Mouse (Mus musculus): ENCODE data around the gene Taf5. TPM values are rescaled to one million over a fixed set of nuclear protein-coding genes. Genes with fewer than 3 reads are reported as not detected.

The Taf5 gene
- 0.86 TPM in 2 replicates for polyA plus RNA-seq (2012)

GRCm38 (mm10) chr19:47067096-47067882, at the start of gene Taf5:
Taf5 (plus strand) TSS chr19:47067746.
- Histone ChIP-seq H3K9me3 (ENCODE audit: control insufficient read depth, low read length) (no peaks in the 10 kb centered on the region), H3K4me1 (ENCODE audit: control insufficient read depth) (peaks cover 24% of the 10 kb centered on the region), H3K27me3 (ENCODE audit: control insufficient read depth) (no peaks in the 10 kb centered on the region), H3K4me3 (replicated peaks) (peak within 1 kb of the TSS; percentile 95), H3K36me3 (ENCODE audit: control insufficient read depth) (peaks cover 38% of the 10 kb centered on the region)
- TF ChIP-seq TAL1 (IDR thresholded peaks at IDR 0.05; ENCODE audit: low read length), result no peak
- TF ChIP-seq GATA1 (IDR thresholded peaks at IDR 0.05; ENCODE audit: low read length), result no peak

DNA sequence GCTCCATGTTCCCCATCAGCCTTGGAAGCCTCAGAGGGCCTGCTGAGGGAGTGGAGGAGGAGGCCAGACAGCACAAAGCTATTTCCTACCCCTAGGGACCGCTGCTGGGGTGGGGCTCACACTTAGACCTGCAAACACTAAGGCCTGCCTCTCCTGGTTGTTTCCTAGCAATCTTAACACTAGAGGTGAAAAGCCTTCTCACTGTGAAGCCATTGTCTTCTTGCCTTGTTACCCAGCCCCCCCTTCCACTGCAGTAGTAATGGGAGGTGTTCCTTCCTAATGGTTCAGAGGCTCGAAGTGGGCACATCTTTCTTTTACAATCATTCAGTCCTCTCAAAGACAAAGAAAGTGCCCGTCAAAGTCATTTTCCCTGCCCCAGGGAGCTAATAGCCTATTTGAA, 49.7 kb upstream of the Taf5 start:
- H3K9me3 ChIP-seq (ENCODE audit: control insufficient read depth, low read length), result peaks cover 12% of the 10 kb centered on the region; the same call in 1 of the 2 replicates

DNA sequence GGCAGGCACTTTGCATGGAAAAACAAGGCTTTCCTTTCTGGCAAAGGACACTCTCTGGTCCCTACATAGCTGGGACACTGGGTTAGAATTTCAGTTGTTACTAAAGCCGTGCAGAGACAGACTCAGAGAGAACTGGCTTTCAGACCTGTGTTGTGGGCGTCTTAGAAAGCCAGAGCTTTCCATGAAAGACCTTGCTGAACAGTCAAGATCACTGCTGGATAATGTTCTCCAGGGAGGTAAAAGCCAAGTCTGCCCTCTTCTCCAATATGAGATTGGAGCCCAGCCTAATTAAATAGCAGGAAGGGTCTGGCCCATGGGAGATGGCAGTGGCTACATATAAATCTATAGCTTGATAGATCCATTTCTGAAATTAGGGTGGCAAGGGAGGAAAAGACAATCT, 49.2 kb upstream of the Taf5 start:
- Histone ChIP-seq H3K4me3 (replicated peaks) (no peak overlapping the region), H3K4me1 (ENCODE audit: control insufficient read depth) (peaks cover 12% of the 10 kb centered on the region), H3K36me3 (ENCODE audit: control insufficient read depth) (no peaks in the 10 kb centered on the region), H3K27me3 (ENCODE audit: control insufficient read depth) (peaks cover 68% of the 10 kb centered on the region), H3K9me3 (ENCODE audit: control insufficient read depth, low read length) (peaks cover 12% of the 10 kb centered on the region; the same call in 1 of the 2 replicates)
- TF ChIP-seq GATA1 (IDR thresholded peaks at IDR 0.05; ENCODE audit: low read length) (no peak), TAL1 (IDR thresholded peaks at IDR 0.05; ENCODE audit: low read length) (no peak)

More for the DNA sequence above, 49.7 kb upstream of the Taf5 start:
- H3K27me3 ChIP-seq (ENCODE audit: control insufficient read depth), result peaks cover 73% of the 10 kb centered on the region
- H3K4me3 ChIP-seq (replicated peaks), result no peak overlapping the region
- H3K36me3 ChIP-seq (ENCODE audit: control insufficient read depth), result no peaks in the 10 kb centered on the region
- TF ChIP-seq TAL1 (IDR thresholded peaks at IDR 0.05; ENCODE audit: low read length), result no peak
- TF ChIP-seq GATA1 (IDR thresholded peaks at IDR 0.05; ENCODE audit: low read length), result no peak
- H3K4me1 ChIP-seq (ENCODE audit: control insufficient read depth), result peaks cover 12% of the 10 kb centered on the region

GRCm38 (mm10) chr19:47019326-47019725, 48.2 kb upstream of the Taf5 start:
- Histone ChIP-seq H3K4me3 (replicated peaks) (no peak overlapping the region), H3K4me1 (ENCODE audit: control insufficient read depth) (peaks cover 12% of the 10 kb centered on the region), H3K27me3 (ENCODE audit: control insufficient read depth) (peaks cover 60% of the 10 kb centered on the region), H3K36me3 (ENCODE audit: control insufficient read depth) (no peaks in the 10 kb centered on the region), H3K9me3 (ENCODE audit: control insufficient read depth, low read length) (peaks cover 12% of the 10 kb centered on the region; the same call in 1 of the 2 replicates)
- no peak for TF ChIP-seq TAL1 (IDR thresholded peaks at IDR 0.05; ENCODE audit: low read length)
- TF ChIP-seq GATA1 (IDR thresholded peaks at IDR 0.05; ENCODE audit: low read length), result no peak

DNA sequence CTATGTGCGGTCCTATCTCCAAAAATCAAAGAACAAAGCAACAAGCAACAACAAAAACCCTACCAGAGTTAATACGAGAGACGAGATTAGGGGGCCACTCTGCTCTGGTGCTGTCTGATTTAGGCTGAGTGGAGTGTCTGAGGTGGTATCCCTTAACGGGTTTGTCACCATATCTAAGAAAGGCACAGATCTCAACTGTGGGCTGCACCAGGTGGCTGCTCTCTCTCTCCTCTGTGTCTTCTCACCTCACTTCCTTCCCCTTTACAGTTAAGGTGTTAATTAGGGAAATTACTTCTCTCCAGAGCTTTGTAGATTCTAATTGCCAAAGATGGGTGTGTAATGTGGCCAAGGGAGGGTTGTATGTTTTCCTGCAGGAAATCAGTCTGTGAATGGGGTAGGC, 44.8 kb upstream of the Taf5 start:
- Histone ChIP-seq H3K4me3 (replicated peaks) (no peak overlapping the region), H3K36me3 (ENCODE audit: control insufficient read depth) (no peaks in the 10 kb centered on the region), H3K4me1 (ENCODE audit: control insufficient read depth) (no peaks in the 10 kb centered on the region), H3K27me3 (ENCODE audit: control insufficient read depth) (peaks cover 26% of the 10 kb centered on the region), H3K9me3 (ENCODE audit: control insufficient read depth, low read length) (no peaks in the 10 kb centered on the region)
- TF ChIP-seq GATA1 (IDR thresholded peaks at IDR 0.05; ENCODE audit: low read length) (no peak), TAL1 (IDR thresholded peaks at IDR 0.05; ENCODE audit: low read length) (no peak)

DNA sequence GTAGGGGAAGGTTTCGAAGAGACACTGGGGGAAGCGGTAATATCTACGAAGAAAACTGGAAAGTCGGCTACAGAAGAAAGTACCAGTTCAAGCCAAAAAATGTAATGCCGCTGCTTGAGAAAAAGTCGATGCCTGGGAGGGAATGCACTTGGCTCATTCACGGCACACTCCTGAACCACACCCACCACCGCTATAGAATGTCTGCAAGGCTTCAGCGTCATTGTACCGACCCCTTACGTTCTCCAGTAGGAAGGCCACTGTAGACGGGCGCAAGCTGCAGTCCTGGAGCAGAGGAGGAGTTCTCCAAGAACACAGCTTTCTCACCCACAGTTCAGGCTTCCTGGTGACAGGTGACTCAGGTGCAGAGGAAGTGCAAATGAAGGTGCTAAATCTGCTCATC, 44.0 kb upstream of the Taf5 start:
- TF ChIP-seq GATA1 (IDR thresholded peaks at IDR 0.05; ENCODE audit: low read length) (no peak), TAL1 (IDR thresholded peaks at IDR 0.05; ENCODE audit: low read length) (no peak)
- Histone ChIP-seq H3K4me1 (ENCODE audit: control insufficient read depth) (no peaks in the 10 kb centered on the region), H3K9me3 (ENCODE audit: control insufficient read depth, low read length) (no peaks in the 10 kb centered on the region), H3K27me3 (ENCODE audit: control insufficient read depth) (peaks cover 18% of the 10 kb centered on the region), H3K4me3 (replicated peaks) (no peak overlapping the region), H3K36me3 (ENCODE audit: control insufficient read depth) (no peaks in the 10 kb centered on the region)

GRCm38 (mm10) chr19:47024954-47025353, 42.6 kb upstream of the Taf5 start:
- TF ChIP-seq TAL1 (IDR thresholded peaks at IDR 0.05; ENCODE audit: low read length) (no peak), GATA1 (IDR thresholded peaks at IDR 0.05; ENCODE audit: low read length) (no peak)
- Histone ChIP-seq H3K36me3 (ENCODE audit: control insufficient read depth) (no peaks in the 10 kb centered on the region), H3K4me1 (ENCODE audit: control insufficient read depth) (no peaks in the 10 kb centered on the region), H3K4me3 (replicated peaks) (no peak overlapping the region), H3K27me3 (ENCODE audit: control insufficient read depth) (peaks cover 5% of the 10 kb centered on the region; the same call in 1 of the 2 replicates), H3K9me3 (ENCODE audit: control insufficient read depth, low read length) (no peaks in the 10 kb centered on the region)

GRCm38 (mm10) chr19:47026513-47026912, 41.0 kb upstream of the Taf5 start:
- Histone ChIP-seq H3K36me3 (ENCODE audit: control insufficient read depth) (no peaks in the 10 kb centered on the region), H3K9me3 (ENCODE audit: control insufficient read depth, low read length) (no peaks in the 10 kb centered on the region), H3K4me1 (ENCODE audit: control insufficient read depth) (no peaks in the 10 kb centered on the region), H3K4me3 (replicated peaks) (no peak overlapping the region), H3K27me3 (ENCODE audit: control insufficient read depth) (peaks cover 3% of the 10 kb centered on the region; the same call in 1 of the 2 replicates)
- TF ChIP-seq GATA1 (IDR thresholded peaks at IDR 0.05; ENCODE audit: low read length) (no peak), TAL1 (IDR thresholded peaks at IDR 0.05; ENCODE audit: low read length) (no peak)

- Histone ChIP-seq H3K9me3 (ENCODE audit: control insufficient read depth, low read length) (no peaks in the 10 kb centered on the region), H3K36me3 (ENCODE audit: control insufficient read depth) (peaks cover 18% of the 10 kb centered on the region), H3K4me1 (ENCODE audit: control insufficient read depth) (no peaks in the 10 kb centered on the region), H3K27me3 (ENCODE audit: control insufficient read depth) (no peaks in the 10 kb centered on the region), H3K4me3 (replicated peaks) (no peak overlapping the region)
- TF ChIP-seq TAL1 (IDR thresholded peaks at IDR 0.05; ENCODE audit: low read length) (no peak), GATA1 (IDR thresholded peaks at IDR 0.05; ENCODE audit: low read length) (no peak)
Observed at GRCm38 (mm10) chr19:47029796-47030195, 37.8 kb upstream of the Taf5 start.

Measured in erythroblast, embryonic 14.5 days (primary cell).